Mouse (Mus musculus): Measurements from ENCODE around the gene Etv1. TPM values are rescaled to one million over a fixed set of nuclear protein-coding genes. Genes with fewer than 3 reads are reported as not detected.
"Not testable (repeated sequence)": the region's sequence is repeated elsewhere in the genome, so short reads cannot be mapped to it uniquely, and the experiment has no call there.

The Etv1 gene
- polyA plus RNA-seq, 1 experiment from 2014 or later, result 12.8 TPM

GRCm38 (mm10) chr12:38812392-38812791 is 33.2 kb downstream of the Etv1 start:
- H3K9ac ChIP-seq (replicated peaks; ENCODE audit: low read length), result no peak overlapping the region
- no peak overlapping the region for H3K27ac ChIP-seq (ENCODE audit: low read length)
- WGBS, result 80% methylated on average over 6 of the region's 6 CpGs
- no peaks in the 10 kb centered on the region for H3K27me3 ChIP-seq (ENCODE audit: insufficient read depth, low read length)
- ATAC-seq (ENCODE audit: low FRiP score, low TSS enrichment), result no peak
- H3K4me2 ChIP-seq (replicated peaks; ENCODE audit: low read depth, low read length), result no peak overlapping the region
- no peaks in the 10 kb centered on the region for H3K4me1 ChIP-seq (ENCODE audit: insufficient read depth, low read length)
- H3K4me3 ChIP-seq (ENCODE audit: low read length), result no peak overlapping the region
- H3K36me3 ChIP-seq (ENCODE audit: insufficient read depth, low read length), result no peaks in the 10 kb centered on the region
- no peaks in the 10 kb centered on the region for H3K9me3 ChIP-seq (ENCODE audit: low read length)

GRCm38 (mm10) chr12:38814010-38814786 is 35.0 kb downstream of the Etv1 start:
- no peak overlapping the region for H3K9ac ChIP-seq (replicated peaks; ENCODE audit: low read length)
- H3K9me3 ChIP-seq (ENCODE audit: low read length), result no peaks in the 10 kb centered on the region
- no peak for ATAC-seq (ENCODE audit: low FRiP score, low TSS enrichment)
- H3K27me3 ChIP-seq (ENCODE audit: insufficient read depth, low read length), result no peaks in the 10 kb centered on the region
- 51% methylated on average over 6 of the region's 6 CpGs for WGBS
- H3K4me2 ChIP-seq (replicated peaks; ENCODE audit: low read depth, low read length), result no peak overlapping the region
- H3K4me1 ChIP-seq (ENCODE audit: insufficient read depth, low read length), result no peaks in the 10 kb centered on the region
- no peak overlapping the region for H3K27ac ChIP-seq (ENCODE audit: low read length)
- H3K36me3 ChIP-seq (ENCODE audit: insufficient read depth, low read length), result no peaks in the 10 kb centered on the region
- H3K4me3 ChIP-seq (ENCODE audit: low read length), result no peak overlapping the region

- no peak overlapping the region for H3K9ac ChIP-seq (replicated peaks; ENCODE audit: low read length)
- 82% methylated on average over 3 of the region's 3 CpGs for WGBS
- H3K27me3 ChIP-seq (ENCODE audit: insufficient read depth, low read length), result no peaks in the 10 kb centered on the region
- H3K4me3 ChIP-seq (ENCODE audit: low read length), result no peak overlapping the region
- H3K4me2 ChIP-seq (replicated peaks; ENCODE audit: low read depth, low read length), result no peak overlapping the region
- no peaks in the 10 kb centered on the region for H3K9me3 ChIP-seq (ENCODE audit: low read length)
- no peak for ATAC-seq (ENCODE audit: low FRiP score, low TSS enrichment)
- H3K27ac ChIP-seq (ENCODE audit: low read length), result no peak overlapping the region
- H3K4me1 ChIP-seq (ENCODE audit: insufficient read depth, low read length), result no peaks in the 10 kb centered on the region
- H3K36me3 ChIP-seq (ENCODE audit: insufficient read depth, low read length), result no peaks in the 10 kb centered on the region
Observed at GRCm38 (mm10) chr12:38816235-38816634, 37.1 kb downstream of the Etv1 start.

- H3K4me2 ChIP-seq (replicated peaks; ENCODE audit: low read depth, low read length), result no peak overlapping the region
- ATAC-seq (ENCODE audit: low FRiP score, low TSS enrichment), result no peak
- H3K9ac ChIP-seq (replicated peaks; ENCODE audit: low read length), result no peak overlapping the region
- H3K4me3 ChIP-seq (ENCODE audit: low read length), result no peak overlapping the region
- 89% methylated on average over 2 of the region's 2 CpGs for WGBS
- no peak overlapping the region for H3K27ac ChIP-seq (ENCODE audit: low read length)
- H3K27me3 ChIP-seq (ENCODE audit: insufficient read depth, low read length), result no peaks in the 10 kb centered on the region
- no peaks in the 10 kb centered on the region for H3K36me3 ChIP-seq (ENCODE audit: insufficient read depth, low read length)
- H3K9me3 ChIP-seq (ENCODE audit: low read length), result no peaks in the 10 kb centered on the region
- no peaks in the 10 kb centered on the region for H3K4me1 ChIP-seq (ENCODE audit: insufficient read depth, low read length)
Observed at GRCm38 (mm10) chr12:38818320-38818719, 39.1 kb downstream of the Etv1 start.

- 68% methylated on average over 4 of the region's 4 CpGs for WGBS
- H3K27ac ChIP-seq (ENCODE audit: low read length), result no peak overlapping the region
Observed at GRCm38 (mm10) chr12:38820642-38821041, 41.5 kb downstream of the Etv1 start.

GRCm38 (mm10) chr12:38824405-38824804 is 45.2 kb downstream of the Etv1 start:
- Histone ChIP-seq H3K4me2 (replicated peaks; ENCODE audit: low read depth, low read length) (no peak overlapping the region), H3K36me3 (ENCODE audit: insufficient read depth, low read length) (no peaks in the 10 kb centered on the region), H3K9ac (replicated peaks; ENCODE audit: low read length) (no peak overlapping the region), H3K9me3 (ENCODE audit: low read length) (no peaks in the 10 kb centered on the region), H3K27ac (ENCODE audit: low read length) (no peak overlapping the region), H3K4me1 (ENCODE audit: insufficient read depth, low read length) (no peaks in the 10 kb centered on the region), H3K4me3 (ENCODE audit: low read length) (no peak overlapping the region), H3K27me3 (ENCODE audit: insufficient read depth, low read length) (no peaks in the 10 kb centered on the region)
- whole genome bisulfite sequencing, result 73% methylated on average over 10 of the region's 10 CpGs
- ATAC-seq (ENCODE audit: low FRiP score, low TSS enrichment), result no peak

More at GRCm38 (mm10) chr12:38820642-38821041, 41.5 kb downstream of the Etv1 start:
- Histone ChIP-seq H3K36me3 (ENCODE audit: insufficient read depth, low read length) (no peaks in the 10 kb centered on the region), H3K27me3 (ENCODE audit: insufficient read depth, low read length) (no peaks in the 10 kb centered on the region), H3K4me3 (ENCODE audit: low read length) (no peak overlapping the region), H3K4me2 (replicated peaks; ENCODE audit: low read depth, low read length) (no peak overlapping the region), H3K4me1 (ENCODE audit: insufficient read depth, low read length) (no peaks in the 10 kb centered on the region), H3K9me3 (ENCODE audit: low read length) (no peaks in the 10 kb centered on the region), H3K9ac (replicated peaks; ENCODE audit: low read length) (no peak overlapping the region)
- no peak for ATAC-seq (ENCODE audit: low FRiP score, low TSS enrichment)

- ATAC-seq (ENCODE audit: low FRiP score, low TSS enrichment), result no peak
- WGBS, result 81% methylated on average over 10 of the region's 10 CpGs
- no peak overlapping the region for H3K4me2 ChIP-seq (replicated peaks; ENCODE audit: low read depth, low read length)
Observed at GRCm38 (mm10) chr12:38832981-38833380, 53.8 kb downstream of the Etv1 start.

GRCm38 (mm10) chr12:38834581-38834980 is 55.4 kb downstream of the Etv1 start:
- WGBS, result 77% methylated on average over 4 of the region's 4 CpGs
- Histone ChIP-seq H3K27me3 (ENCODE audit: insufficient read depth, low read length) (no peaks in the 10 kb centered on the region), H3K4me3 (ENCODE audit: low read length) (no peak overlapping the region), H3K36me3 (ENCODE audit: insufficient read depth, low read length) (no peaks in the 10 kb centered on the region), H3K27ac (ENCODE audit: low read length) (no peak overlapping the region), H3K4me2 (replicated peaks; ENCODE audit: low read depth, low read length) (no peak overlapping the region), H3K4me1 (ENCODE audit: insufficient read depth, low read length) (no peaks in the 10 kb centered on the region), H3K9me3 (ENCODE audit: low read length) (no peaks in the 10 kb centered on the region), H3K9ac (replicated peaks; ENCODE audit: low read length) (no peak overlapping the region)
- ATAC-seq (ENCODE audit: low FRiP score, low TSS enrichment), result no peak

More at GRCm38 (mm10) chr12:38832981-38833380, 53.8 kb downstream of the Etv1 start:
- Histone ChIP-seq H3K36me3 (ENCODE audit: insufficient read depth, low read length) (no peaks in the 10 kb centered on the region), H3K4me1 (ENCODE audit: insufficient read depth, low read length) (no peaks in the 10 kb centered on the region), H3K9ac (replicated peaks; ENCODE audit: low read length) (no peak overlapping the region), H3K27me3 (ENCODE audit: insufficient read depth, low read length) (no peaks in the 10 kb centered on the region), H3K4me3 (ENCODE audit: low read length) (no peak overlapping the region), H3K9me3 (ENCODE audit: low read length) (no peaks in the 10 kb centered on the region), H3K27ac (ENCODE audit: low read length) (no peak overlapping the region)

GRCm38 (mm10) chr12:38834986-38835385 is 55.8 kb downstream of the Etv1 start:
- not testable (repeated sequence) for H3K27ac ChIP-seq (ENCODE audit: low read length); H3K27me3 ChIP-seq (ENCODE audit: insufficient read depth, low read length); H3K9me3 ChIP-seq (ENCODE audit: low read length); ATAC-seq (ENCODE audit: low FRiP score, low TSS enrichment); H3K9ac ChIP-seq (replicated peaks; ENCODE audit: low read length); H3K4me3 ChIP-seq (ENCODE audit: low read length); H3K4me2 ChIP-seq (replicated peaks; ENCODE audit: low read depth, low read length); H3K4me1 ChIP-seq (ENCODE audit: insufficient read depth, low read length); H3K36me3 ChIP-seq (ENCODE audit: insufficient read depth, low read length)
- WGBS, result 97% methylated on average over 4 of the region's 8 CpGs

GRCm38 (mm10) chr12:38843801-38844295 is 64.7 kb downstream of the Etv1 start:
- H3K27me3 ChIP-seq (ENCODE audit: insufficient read depth, low read length), result no peaks in the 10 kb centered on the region
- ATAC-seq (ENCODE audit: low FRiP score, low TSS enrichment), result peak; percentile 98
- H3K27ac ChIP-seq (ENCODE audit: low read length), result no peak overlapping the region; the same call in 1 of the 2 replicates
- no peak overlapping the region for H3K4me3 ChIP-seq (ENCODE audit: low read length)
- H3K9ac ChIP-seq (replicated peaks; ENCODE audit: low read length), result no peak overlapping the region
- H3K4me2 ChIP-seq (replicated peaks; ENCODE audit: low read depth, low read length), result no peak overlapping the region
- 30% methylated on average over 1 of the region's 1 CpGs for WGBS
- H3K9me3 ChIP-seq (ENCODE audit: low read length), result no peaks in the 10 kb centered on the region
- H3K4me1 ChIP-seq (ENCODE audit: insufficient read depth, low read length), result peaks cover 12% of the 10 kb centered on the region
- no peaks in the 10 kb centered on the region for H3K36me3 ChIP-seq (ENCODE audit: insufficient read depth, low read length)

Data from kidney, embryonic 16.5 days (tissue).